Mouse (Mus musculus) forebrain, embryonic 11.5 days (tissue): Measurements from ENCODE around the gene Pla2g16. TPM values are rescaled to one million over a fixed set of nuclear protein-coding genes. Genes with fewer than 3 reads are reported as not detected.

Source experiments
- ATAC-seq: fragments of 200-750 bp; cut with Nextera tagmentation; replicated peaks from 2 replicates; pipeline ENCODE4 v1.8.0; 2017; ENCODE audit warnings: moderate TSS enrichment; ENCODE audit not compliant: low FRiP score
- DNase-seq: peaks from one replicate; pipeline ENCODE4 v3.0.0-alpha.2; 2017; ENCODE audit warnings: low spot score
- H3K27ac ChIP-seq: fragments of 300-500 bp; sonication (generic); 2 replicates; pipeline ENCODE4 v1.5.1; 2014; ENCODE audit warnings: low read depth, low read length
- H3K27me3 ChIP-seq: fragments of 300-500 bp; sonication (generic); 2 replicates; pipeline ENCODE4 v1.6.1; 2014; ENCODE audit warnings: mild to moderate bottlenecking, low read length, mixed read lengths; ENCODE audit not compliant: control insufficient read depth, insufficient read depth
- H3K36me3 ChIP-seq: fragments of 300-500 bp; sonication (generic); 2 replicates; pipeline ENCODE4 v1.6.1; 2014; ENCODE audit warnings: mild to moderate bottlenecking, low read length, moderate library complexity, mixed read lengths; ENCODE audit not compliant: control insufficient read depth, insufficient read depth
- H3K4me1 ChIP-seq: fragments of 300-500 bp; sonication (generic); replicated peaks from 2 replicates; pipeline ENCODE4 v1.6.1; 2014; ENCODE audit warnings: low read length, mixed read lengths; ENCODE audit not compliant: control insufficient read depth, insufficient read depth
- H3K4me2 ChIP-seq: fragments of 300-500 bp; sonication (generic); 2 replicates; pipeline ENCODE4 v1.6.1; 2014; ENCODE audit warnings: low read depth, mild to moderate bottlenecking, low read length, moderate library complexity, mixed read lengths; ENCODE audit not compliant: severe bottlenecking
- H3K4me3 ChIP-seq: fragments of 300-500 bp; sonication (generic); 2 replicates; pipeline ENCODE4 v1.5.1; 2014; ENCODE audit warnings: low read depth, low read length
- H3K9ac ChIP-seq: fragments of 300-500 bp; sonication (generic); 2 replicates; pipeline ENCODE4 v1.6.1; 2014; ENCODE audit warnings: low read length
- H3K9me3 ChIP-seq: fragments of 300-500 bp; sonication (generic); 2 replicates; pipeline ENCODE4 v1.6.1; 2016; ENCODE audit warnings: low read length, mixed read lengths; ENCODE audit not compliant: control insufficient read depth
- WGBS: fragments of 180-500 bp; shearing (Covaris S2); extraction: QIAGEN DNeasy Blood & Tissue Kit; methylation state at CpG from one replicate; pipeline ENCODE4 v1.1.7; 2014; 5-methylcytosine and 5-hydroxymethylcytosine counted together
- polyA plus RNA-seq: library from polyadenylated mRNA; unstranded; fragments of >200 nt; fragmentation: Nextera tagmentation; extraction: Ambion mirVana; gene quantifications from 2 replicates; pipeline ENCODE4 v1.2.1, GENCODE M21; 2014

The Pla2g16 gene
- polyA plus RNA-seq, 1 experiment from 2014 or later = 4.4 TPM

- peak within 1 kb of the TSS; percentile 9 for H3K4me3 ChIP-seq
- WGBS = 5% methylated on average over 15 of the region's 15 CpGs
- peak; percentile 68 for DNase-seq
- peak; percentile 10; the same call in 1 of the 2 replicates for ATAC-seq
- H3K9me3 ChIP-seq = no peaks in the 10 kb centered on the region
- peak within 1 kb of the TSS; percentile 23; the same call in 1 of the 2 replicates for H3K9ac ChIP-seq
- peaks cover 11% of the 10 kb centered on the region for H3K27me3 ChIP-seq
- H3K4me2 ChIP-seq = peak within 1 kb of the TSS; percentile 46
- peaks cover 13% of the 10 kb centered on the region for H3K4me1 ChIP-seq
- peak within 1 kb of the TSS; percentile 70 for H3K27ac ChIP-seq
- H3K36me3 ChIP-seq = no peaks in the 10 kb centered on the region
Observed at GRCm38 (mm10) chr19:7606801-7607689, 49.8 kb downstream of the Pla2g16 start, which contains the start of gene Lgals12. Gene Lgals12 (minus strand): TSS chr19:7607193.

- no peaks in the 10 kb centered on the region for H3K36me3 ChIP-seq
- H3K9me3 ChIP-seq = no peaks in the 10 kb centered on the region
- ATAC-seq (no peak), DNase-seq (peak; percentile 44)
- no peak overlapping the region for H3K9ac ChIP-seq
- peaks cover 14% of the 10 kb centered on the region for H3K27me3 ChIP-seq
- 79% methylated on average over 7 of the region's 7 CpGs for whole genome bisulfite sequencing
- no peak overlapping the region for H3K4me3 ChIP-seq
- no peak overlapping the region for H3K4me2 ChIP-seq
- no peak overlapping the region for H3K27ac ChIP-seq
- H3K4me1 ChIP-seq = peaks cover 17% of the 10 kb centered on the region
Observed at GRCm38 (mm10) chr19:7607690-7608201, 50.5 kb downstream of the Pla2g16 start.

DNA sequence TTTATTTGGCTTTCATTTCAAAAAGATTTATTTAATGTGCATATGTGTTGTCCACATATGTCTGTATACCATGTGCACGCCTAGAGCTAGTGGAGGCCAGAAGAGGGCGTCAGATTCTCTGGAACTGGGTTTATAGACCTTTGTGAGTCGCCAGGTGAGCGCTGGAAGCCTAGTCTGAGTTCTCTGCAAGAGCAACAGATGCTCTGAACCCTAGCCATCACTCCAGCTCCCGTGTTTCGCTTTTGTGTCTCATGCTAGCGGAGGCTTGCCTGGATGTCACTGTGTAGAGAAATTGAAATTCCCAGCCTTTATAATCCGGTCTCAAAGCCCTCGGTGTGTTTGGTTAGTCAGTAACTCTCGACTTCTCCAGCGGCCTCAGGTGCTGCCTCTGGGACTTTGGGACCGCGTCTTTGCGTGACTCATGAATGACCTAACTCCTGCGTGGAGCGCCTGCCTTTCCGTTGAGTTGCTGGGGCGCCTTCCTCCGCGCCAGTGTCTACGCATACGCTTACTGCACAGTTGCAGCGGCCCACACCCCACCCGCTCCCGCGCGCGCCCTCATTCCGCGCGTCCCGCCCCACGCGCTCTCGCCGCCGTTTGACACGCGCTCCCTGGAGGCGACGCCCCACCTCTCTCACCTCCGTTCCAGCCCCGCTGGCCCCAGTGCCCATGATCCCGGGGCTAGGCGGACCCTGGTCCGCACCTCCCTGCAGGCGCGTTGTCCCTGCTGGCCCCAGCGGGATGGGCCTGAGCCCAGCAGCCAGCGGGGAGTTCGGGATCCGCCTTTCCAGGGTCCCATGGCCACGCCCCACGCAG is 54.9 kb downstream of the Pla2g16 start, which contains the start of gene Hrasls5:
Hrasls5 (plus strand) TSS at position 600 of the 816 bp plus-strand sequence.
- ATAC-seq (peak; percentile 40; the same call in 1 of the 2 replicates), DNase-seq (no peak)
- peaks cover 14% of the 10 kb centered on the region for H3K27me3 ChIP-seq

DNA sequence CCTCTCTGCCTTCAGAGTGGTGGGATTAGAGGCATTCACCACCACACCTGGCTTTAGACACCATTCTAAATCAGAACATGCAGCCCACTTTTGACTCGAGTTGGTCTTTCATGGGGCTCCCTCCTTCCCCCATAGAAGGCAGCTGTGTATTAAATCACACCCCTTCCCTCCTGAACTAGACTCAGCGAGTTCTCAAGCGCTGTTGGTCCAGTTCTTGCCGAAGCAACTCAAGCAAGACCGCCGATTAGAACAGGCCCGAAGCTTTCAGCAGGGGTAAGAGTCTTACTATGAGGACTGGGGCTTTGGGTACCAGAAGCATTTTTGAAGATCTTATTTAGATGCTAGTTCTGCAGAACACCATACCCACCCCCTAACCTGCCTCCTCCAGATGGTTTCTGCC is 55.9 kb downstream of the Pla2g16 start:
- Histone ChIP-seq H3K27me3 (peaks cover 11% of the 10 kb centered on the region), H3K9ac (no peak overlapping the region), H3K4me1 (peaks cover 4% of the 10 kb centered on the region; the same call in 1 of the 2 replicates), H3K27ac (no peak overlapping the region), H3K4me2 (no peak overlapping the region), H3K36me3 (no peaks in the 10 kb centered on the region), H3K4me3 (no peak overlapping the region), H3K9me3 (no peaks in the 10 kb centered on the region)
- ATAC-seq = no peak
- DNase-seq = no peak
- 84% methylated on average over 7 of the region's 7 CpGs for WGBS

More for the DNA sequence above, 54.9 kb downstream of the Pla2g16 start, which contains the start of gene Hrasls5:
- no peaks in the 10 kb centered on the region for H3K9me3 ChIP-seq
- peak within 1 kb of the TSS; percentile 47 for H3K9ac ChIP-seq
- 2% methylated on average over 54 of the region's 54 CpGs for WGBS
- no peak within 1 kb of the TSS for H3K27ac ChIP-seq
- H3K4me2 ChIP-seq = peak within 1 kb of the TSS; percentile 72
- H3K4me1 ChIP-seq = peaks cover 7% of the 10 kb centered on the region
- no peaks in the 10 kb centered on the region for H3K36me3 ChIP-seq
- H3K4me3 ChIP-seq = peak within 1 kb of the TSS; percentile 35

GRCm38 (mm10) chr19:7616231-7616930 is 59.1 kb downstream of the Pla2g16 start:
- H3K9me3 ChIP-seq = no peaks in the 10 kb centered on the region
- no peak overlapping the region for H3K27ac ChIP-seq
- peaks cover 4% of the 10 kb centered on the region; the same call in 1 of the 2 replicates for H3K4me1 ChIP-seq
- H3K4me2 ChIP-seq = no peak overlapping the region
- DNase-seq = no peak
- no peak overlapping the region for H3K9ac ChIP-seq
- ATAC-seq = no peak
- WGBS = 84% methylated on average over 5 of the region's 5 CpGs
- H3K36me3 ChIP-seq = no peaks in the 10 kb centered on the region
- H3K4me3 ChIP-seq = no peak overlapping the region
- peaks cover 9% of the 10 kb centered on the region for H3K27me3 ChIP-seq

DNA sequence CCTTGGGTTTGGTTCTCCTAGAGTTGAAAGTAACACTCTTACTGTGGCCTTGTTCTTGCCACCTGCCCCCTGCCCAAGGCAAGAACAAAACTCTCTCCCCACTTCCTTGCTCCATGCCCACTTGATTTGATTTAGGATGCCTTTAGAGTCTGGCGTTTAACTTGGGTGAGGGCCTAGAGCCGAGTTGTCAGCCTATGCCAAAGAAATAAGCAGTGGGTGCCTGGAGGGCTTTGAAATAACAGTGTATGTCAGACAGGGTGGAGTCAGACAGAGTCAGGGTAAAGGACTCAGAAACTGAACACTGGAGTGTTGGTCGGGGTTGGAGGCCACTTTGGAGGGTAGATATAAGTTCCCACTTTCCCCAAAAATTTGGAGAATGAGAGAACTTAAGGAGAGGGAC is 59.8 kb downstream of the Pla2g16 start:
- Histone ChIP-seq H3K36me3 (no peaks in the 10 kb centered on the region), H3K27ac (no peak overlapping the region), H3K9ac (no peak overlapping the region), H3K9me3 (no peaks in the 10 kb centered on the region), H3K27me3 (peaks cover 3% of the 10 kb centered on the region), H3K4me1 (peaks cover 4% of the 10 kb centered on the region; the same call in 1 of the 2 replicates), H3K4me3 (no peak overlapping the region), H3K4me2 (no peak overlapping the region)
- DNase-seq (no peak), ATAC-seq (0 out of 2 replicates have a peak, but pooled peaks have one; percentile 6)
- WGBS = 59% methylated on average over 3 of the region's 3 CpGs

GRCm38 (mm10) chr19:7617696-7618095 is 60.4 kb downstream of the Pla2g16 start:
- no peak overlapping the region for H3K9ac ChIP-seq
- no peak overlapping the region for H3K27ac ChIP-seq
- no peak overlapping the region for H3K4me3 ChIP-seq
- DNase-seq (peak; percentile 82), ATAC-seq (peak; percentile 51; the same call in 1 of the 2 replicates)
- no peaks in the 10 kb centered on the region for H3K4me1 ChIP-seq
- no peak overlapping the region for H3K4me2 ChIP-seq
- H3K36me3 ChIP-seq = no peaks in the 10 kb centered on the region
- no peaks in the 10 kb centered on the region; the same call in none of the 2 replicates for H3K27me3 ChIP-seq
- WGBS = 44% methylated on average over 7 of the region's 7 CpGs
- H3K9me3 ChIP-seq = no peaks in the 10 kb centered on the region

DNA sequence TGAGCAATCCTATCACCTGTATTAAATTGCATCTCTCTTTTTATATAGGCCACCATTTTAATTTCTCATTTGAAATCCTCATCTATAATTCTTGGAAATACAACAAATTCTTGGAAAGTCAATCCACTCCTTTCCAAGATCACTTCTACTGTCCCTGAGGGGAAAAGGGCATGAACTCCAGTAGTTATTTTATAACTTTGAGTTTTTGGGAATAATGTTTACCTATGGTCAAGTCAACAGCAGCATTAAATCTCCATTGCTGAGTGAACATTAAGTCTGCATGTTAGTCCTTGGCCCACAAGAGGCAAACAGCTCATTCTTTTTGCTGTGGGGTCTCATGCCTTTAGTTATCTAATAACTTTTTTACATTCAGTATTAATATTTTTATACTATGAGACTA is 75.8 kb downstream of the Pla2g16 start:
- Histone ChIP-seq H3K4me3 (no peak overlapping the region), H3K4me2 (no peak overlapping the region), H3K4me1 (no peaks in the 10 kb centered on the region), H3K27me3 (no peaks in the 10 kb centered on the region), H3K27ac (no peak overlapping the region), H3K9ac (no peak overlapping the region), H3K36me3 (no peaks in the 10 kb centered on the region), H3K9me3 (no peaks in the 10 kb centered on the region)
- DNase-seq (no peak), ATAC-seq (no peak)
